Mouse (Mus musculus) lung, embryonic 16.5 days (tissue): ENCODE measurements around the gene AK157302. TPM values are rescaled to one million over a fixed set of nuclear protein-coding genes. Genes with fewer than 3 reads are reported as not detected.

Experiments used
- ATAC-seq: fragments of 200-750 bp; cut with Nextera tagmentation; 2 replicates; pipeline ENCODE4 v1.8.0; 2017; ENCODE audit warnings: low read depth, mild to moderate bottlenecking, moderate library complexity
- H3K27ac ChIP-seq: fragments of 300-500 bp; sonication (generic); 2 replicates; pipeline ENCODE4 v1.5.1; 2014; ENCODE audit warnings: mild to moderate bottlenecking, control low read depth, low read length
- H3K27me3 ChIP-seq: fragments of 300-500 bp; sonication (generic); 2 replicates; pipeline ENCODE4 v1.6.1; 2014; ENCODE audit warnings: low read depth, low read length, mixed read lengths; ENCODE audit not compliant: control insufficient read depth, insufficient read depth
- H3K36me3 ChIP-seq: fragments of 300-500 bp; sonication (generic); 2 replicates; pipeline ENCODE4 v1.6.1; 2014; ENCODE audit warnings: low read length; ENCODE audit not compliant: control insufficient read depth, insufficient read depth
- H3K4me1 ChIP-seq: fragments of 300-500 bp; sonication (generic); replicated peaks from 2 replicates; pipeline ENCODE4 v1.6.1; 2014; ENCODE audit warnings: low read length, mixed read lengths; ENCODE audit not compliant: control insufficient read depth, insufficient read depth
- H3K4me2 ChIP-seq: fragments of 300-500 bp; sonication (generic); 2 replicates; pipeline ENCODE4 v1.6.1; 2014; ENCODE audit warnings: low read depth, low read length, control low read depth
- H3K4me3 ChIP-seq: fragments of 300-500 bp; sonication (generic); 2 replicates; pipeline ENCODE4 v1.5.1; 2014; ENCODE audit warnings: mild to moderate bottlenecking, low read length, control low read depth
- H3K9ac ChIP-seq: fragments of 300-500 bp; sonication (generic); 2 replicates; pipeline ENCODE4 v1.6.1; 2014; ENCODE audit warnings: low read length, control low read depth
- H3K9me3 ChIP-seq: fragments of 300-500 bp; sonication (generic); 2 replicates; pipeline ENCODE4 v1.6.1; 2016; ENCODE audit warnings: low read length; ENCODE audit not compliant: control insufficient read depth
- WGBS: fragments of 180-500 bp; shearing (Covaris S2); extraction: QIAGEN DNeasy Blood & Tissue Kit; methylation state at CpG from one replicate; pipeline ENCODE4 v1.1.7; 2014; 5-methylcytosine and 5-hydroxymethylcytosine counted together
- microRNA counts: library from miRNA; unstranded; fragments of <30 nt; microRNA quantifications from one replicate; lab custom pipeline; 2016
- microRNA-seq: library from miRNA; unstranded; fragments of <30 nt; microRNA quantifications from one replicate; pipeline ENCODE4, GENCODE M21; 2016
- polyA plus RNA-seq: library from polyadenylated mRNA; unstranded; fragments of >200 nt; fragmentation: Nextera tagmentation; extraction: Ambion mirVana; gene quantifications from 2 replicates; pipeline ENCODE4 v1.2.1, GENCODE M21; 2015

Gene AK157302
- polyA plus RNA-seq, 1 experiment from 2014 or later: 0.80 TPM

GRCm38 (mm10) chr13:21506221-21506649 is 11.2 kb downstream of the AK157302 start:
- Histone ChIP-seq H3K27ac (peak overlapping the region; percentile 77), H3K4me2 (peak overlapping the region; percentile 63), H3K27me3 (no peaks in the 10 kb centered on the region), H3K4me1 (no peaks in the 10 kb centered on the region; the same call in 1 of the 2 replicates), H3K36me3 (no peaks in the 10 kb centered on the region), H3K9me3 (no peaks in the 10 kb centered on the region), H3K4me3 (peak overlapping the region; percentile 61), H3K9ac (peak overlapping the region; percentile 71)
- under 1% methylated on average over 21 of the region's 21 CpGs for WGBS
- peak; percentile 100 for ATAC-seq

GRCm38 (mm10) chr13:21530136-21530535 is 35.1 kb downstream of the AK157302 start:
- peaks cover 5% of the 10 kb centered on the region for H3K4me1 ChIP-seq
- no peaks in the 10 kb centered on the region for H3K27me3 ChIP-seq
- no peaks in the 10 kb centered on the region for H3K9me3 ChIP-seq
- H3K4me2 ChIP-seq: peak overlapping the region; percentile 58
- H3K4me3 ChIP-seq: peak overlapping the region; percentile 39
- H3K27ac ChIP-seq: no peak overlapping the region
- WGBS: 29% methylated on average over 7 of the region's 7 CpGs
- peak overlapping the region; percentile 52 for H3K9ac ChIP-seq
- H3K36me3 ChIP-seq: peaks cover 9% of the 10 kb centered on the region
- no peak for ATAC-seq

GRCm38 (mm10) chr13:21530781-21531201 is 35.8 kb downstream of the AK157302 start, which contains the start of gene Zkscan8:
Gene Zkscan8, minus strand, starts transcription at chr13:21531120.
- peaks cover 5% of the 10 kb centered on the region for H3K4me1 ChIP-seq
- peak within 1 kb of the TSS; percentile 96 for H3K9ac ChIP-seq
- H3K27ac ChIP-seq: peak within 1 kb of the TSS; percentile 94
- no peaks in the 10 kb centered on the region for H3K27me3 ChIP-seq
- WGBS: 0% methylated on average over 39 of the region's 39 CpGs
- peaks cover 7% of the 10 kb centered on the region for H3K36me3 ChIP-seq
- peak; percentile 100 for ATAC-seq
- H3K4me2 ChIP-seq: peak within 1 kb of the TSS; percentile 74
- no peaks in the 10 kb centered on the region for H3K9me3 ChIP-seq
- H3K4me3 ChIP-seq: peak within 1 kb of the TSS; percentile 79

GRCm38 (mm10) chr13:21542708-21543107 is 47.7 kb downstream of the AK157302 start, which contains the start of gene Olfr1366:
Gene Olfr1366, minus strand, starts transcription at chr13:21542808.
- WGBS: 75% methylated on average over 1 of the region's 1 CpGs
- H3K4me1 ChIP-seq: no peaks in the 10 kb centered on the region
- no peaks in the 10 kb centered on the region for H3K36me3 ChIP-seq
- no peak within 1 kb of the TSS for H3K4me3 ChIP-seq
- H3K27me3 ChIP-seq: peaks cover 2% of the 10 kb centered on the region; the same call in 1 of the 2 replicates
- no peak within 1 kb of the TSS for H3K27ac ChIP-seq
- ATAC-seq: no peak
- H3K9me3 ChIP-seq: no peaks in the 10 kb centered on the region
- no peak within 1 kb of the TSS for H3K9ac ChIP-seq
- no peak within 1 kb of the TSS for H3K4me2 ChIP-seq

MicroRNAs encoded within 50 kb of the gene (microRNA counts, 519-probe panel; counts per million panel counts)
- microRNA mmu-miR-1896 (lab: Ali Mortazavi, UCI): 3,520 counts per million, percentile 70 among the panel's probes with 10 or more counts

Small RNAs within 50 kb of the gene (microRNA-seq; reads per million reads assigned to microRNA genes)
- gene Mir1896: not detected

Other genes starting within 250 kb of the AK157302 start
- gene Gpx5, start 202.5 kb upstream of the AK157302 start, polyA plus RNA-seq: not detected in 2 replicates
- not detected in 2 replicates for gene Gpx6, start 183.1 kb upstream of the AK157302 start, polyA plus RNA-seq
- gene Olfr1367, start 148.3 kb upstream of the AK157302 start, polyA plus RNA-seq: not detected in 2 replicates
- gene Zscan12, start 132.4 kb upstream of the AK157302 start, polyA plus RNA-seq: 11.5 and 11.7 TPM in 2 replicates
- gene Zkscan3, start 92.5 kb upstream of the AK157302 start, polyA plus RNA-seq: 84.4 and 85.3 TPM in 2 replicates
- 3.3 and 3.7 TPM in 2 replicates for gene Pgbd1, start 54.2 kb upstream of the AK157302 start, polyA plus RNA-seq
- 35.1 and 39.0 TPM in 2 replicates for gene Zscan26, start 41.5 kb upstream of the AK157302 start, polyA plus RNA-seq
- gene Nkapl, start 26.7 kb upstream of the AK157302 start, polyA plus RNA-seq: 3.7 and 4.0 TPM in 2 replicates
- 2.8 and 3.9 TPM in 2 replicates for gene Zkscan4, start 16.3 kb upstream of the AK157302 start, polyA plus RNA-seq
- not detected in 2 replicates for gene Gm10065, start 15.8 kb upstream of the AK157302 start, polyA plus RNA-seq
- gene Gm11273, start 6.2 kb downstream of the AK157302 start, polyA plus RNA-seq: 5.8 and 9.4 TPM in 2 replicates
- gene Zkscan8, start 35.9 kb downstream of the AK157302 start, polyA plus RNA-seq: 5.8 and 6.3 TPM in 2 replicates
- 0.11 and 0.24 TPM in 2 replicates for gene Olfr1366, start 47.6 kb downstream of the AK157302 start, polyA plus RNA-seq
- gene Olfr1535, start 64.7 kb downstream of the AK157302 start, polyA plus RNA-seq: 0.04 TPM in 1 of 2 replicates, not detected in the other
- gene Olfr1364, start 86.5 kb downstream of the AK157302 start, polyA plus RNA-seq: not detected in 2 replicates
- not detected in 2 replicates for gene Olfr1362, start 118.8 kb downstream of the AK157302 start, polyA plus RNA-seq
- gene Olfr11, start 147.3 kb downstream of the AK157302 start, polyA plus RNA-seq: not detected in 2 replicates
- gene Olfr1361, start 168.2 kb downstream of the AK157302 start, polyA plus RNA-seq: not detected in 2 replicates
- gene Olfr1360, start 182.2 kb downstream of the AK157302 start, polyA plus RNA-seq: not detected in 2 replicates
- not detected in 2 replicates for gene Olfr1359, start 202.9 kb downstream of the AK157302 start, polyA plus RNA-seq
- 3.4 and 4.5 TPM in 2 replicates for gene Hist1h2bl, start 220.9 kb downstream of the AK157302 start, polyA plus RNA-seq
- gene Hist1h2ai, start 221.2 kb downstream of the AK157302 start, polyA plus RNA-seq: 33.0 and 45.8 TPM in 2 replicates
- gene Hist1h3h, start 222.4 kb downstream of the AK157302 start, polyA plus RNA-seq: 13.5 and 20.4 TPM in 2 replicates
- 4.9 and 5.8 TPM in 2 replicates for gene Hist1h2bm, start 226.8 kb downstream of the AK157302 start, polyA plus RNA-seq
- 1.3 and 1.4 TPM in 2 replicates for gene Hist1h4j, start 239.8 kb downstream of the AK157302 start, polyA plus RNA-seq